Mouse (Mus musculus) gastrocnemius, adult 2 months (tissue): ENCODE data around the gene Chaf1b. TPM values are rescaled to one million over a fixed set of nuclear protein-coding genes. Genes with fewer than 3 reads are reported as not detected.

Source experiments
- DNase-seq: peaks from one replicate; pipeline ENCODE4 v3.0.0; 2022
- H3K27ac ChIP-seq: fragments of 200-600 bp; 2 replicates; pipeline ENCODE4 v1.8.1; 2022; ENCODE audit warnings: mild to moderate bottlenecking
- H3K4me3 ChIP-seq: fragments of 200-600 bp; 2 replicates; pipeline ENCODE4 v1.8.1; 2022; ENCODE audit warnings: mild to moderate bottlenecking, moderate library complexity
- CTCF ChIP-seq: fragments of 200-600 bp; IDR thresholded peaks from 2 replicates; pipeline ENCODE4 v1.8.1; 2022; ENCODE audit warnings: antibody characterized with exemption, mild to moderate bottlenecking, moderate library complexity
- intact Hi-C: fragments of 180-260 bp; cut with DNase I; formaldehyde crosslinking; loops from one replicate; pipeline ENCODE4 v1.15.1; 2025
- total RNA-seq, 2 experiments: library from RNA; stranded (reverse); gene quantifications; 2 replicates each; pipeline ENCODE4 v1.2.3; 2021

The Chaf1b gene
- total RNA-seq, 2 experiments from 2014 or later: 0.20 to 0.25 TPM

DNA sequence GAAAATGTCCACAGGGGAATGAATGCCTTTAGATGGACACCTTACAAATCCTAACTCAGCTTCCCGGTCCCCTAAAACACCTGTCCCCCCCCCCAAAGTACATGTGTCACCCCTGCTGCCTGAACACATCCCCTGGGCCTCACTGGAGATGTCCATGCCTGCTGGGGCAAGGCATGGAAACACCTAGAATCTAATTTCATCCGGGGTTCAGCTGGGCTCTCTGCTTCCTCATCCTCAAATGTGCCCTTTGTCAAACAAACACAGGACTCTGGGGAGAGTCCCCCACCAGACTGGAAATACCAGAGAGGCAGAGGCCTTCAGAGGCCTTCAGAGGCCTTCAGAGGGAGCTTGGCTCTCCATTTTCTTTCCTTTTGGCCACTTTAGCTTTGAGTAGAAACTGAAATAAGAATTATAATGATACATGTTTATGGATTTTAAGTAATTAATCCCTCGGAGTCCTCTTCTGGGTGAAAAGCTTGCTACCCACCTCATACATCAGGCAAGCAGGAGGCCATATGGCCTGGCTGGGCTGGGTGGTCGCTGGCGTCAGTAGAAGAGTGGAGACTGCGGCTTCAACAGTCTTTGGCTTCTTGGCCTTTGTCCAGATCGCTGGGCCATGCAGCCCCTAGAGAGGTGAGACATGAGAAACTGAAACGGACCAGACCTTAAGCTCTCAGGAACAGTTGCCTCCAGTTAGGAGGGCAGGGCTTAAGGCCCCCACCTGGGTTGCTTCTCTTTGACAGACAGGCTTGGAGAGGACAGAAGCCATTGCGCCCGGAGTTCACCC, 58.3 kb downstream of the Chaf1b start:
- TF ChIP-seq CTCF: no peak
- no peak for DNase-seq
- H3K4me3 ChIP-seq: no peak overlapping the region
- H3K27ac ChIP-seq: no peak overlapping the region
- intact Hi-C loops: no loop called here

- Histone ChIP-seq H3K27ac (no peak overlapping the region), H3K4me3 (no peak overlapping the region)
- intact Hi-C loops: no loop called here
- no peak for TF ChIP-seq CTCF
- no peak for DNase-seq
Observed at GRCm38 (mm10) chr16:93942796-93943502, 59.2 kb downstream of the Chaf1b start.

- no peak overlapping the region for H3K4me3 ChIP-seq
- no peak for TF ChIP-seq CTCF
- DNase-seq: no peak
- intact Hi-C loops: no loop called here
- H3K27ac ChIP-seq: no peak overlapping the region
Observed at GRCm38 (mm10) chr16:93944301-93944700, 60.6 kb downstream of the Chaf1b start.

DNA sequence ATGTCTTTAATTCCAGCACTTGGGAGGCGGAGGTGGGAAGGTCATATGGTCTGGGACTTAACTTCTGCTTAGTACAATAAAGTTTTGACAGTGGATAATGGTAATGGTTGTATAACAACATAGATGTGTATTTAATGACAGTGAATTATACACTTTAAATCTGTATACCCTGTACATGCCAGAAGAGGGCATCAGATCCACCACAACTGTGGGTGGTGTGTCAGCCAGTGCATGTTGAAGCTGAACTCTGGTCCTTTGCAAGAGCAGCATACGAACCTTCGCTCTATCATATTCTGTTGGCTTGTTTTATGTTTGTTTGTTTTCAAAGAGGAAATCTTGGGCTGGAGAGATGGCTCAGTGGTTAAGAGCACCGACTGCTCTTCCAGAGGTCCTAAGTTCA, 63.7 kb downstream of the Chaf1b start:
- no peak for TF ChIP-seq CTCF
- intact Hi-C loops: no loop called here
- no peak overlapping the region for H3K4me3 ChIP-seq
- DNase-seq: no peak
- no peak overlapping the region for H3K27ac ChIP-seq

Other genes starting within 250 kb of the Chaf1b start
- gene Cbr3, start 200.7 kb upstream of the Chaf1b start, total RNA-seq: 1 to 10 TPM; 1.8 to 2.3 TPM
- 10 to 100 TPM; 28.6 to 48.7 TPM for gene Dop1b, start 172.0 kb upstream of the Chaf1b start, total RNA-seq
- 10 to 100 TPM; 10.2 to 14.1 TPM for gene Morc3, start 51.8 kb upstream of the Chaf1b start, total RNA-seq
- not detected for gene Cldn14, start 124.9 kb downstream of the Chaf1b start, total RNA-seq
- 10 to 100 TPM; 15.0 to 17.9 TPM for gene Sim2, start 201.0 kb downstream of the Chaf1b start, total RNA-seq